Mouse (Mus musculus) lung, adult 2 months (tissue): ENCODE measurements around the gene Pdcd11. TPM values are rescaled to one million over a fixed set of nuclear protein-coding genes. Genes with fewer than 3 reads are reported as not detected.
"Not testable (repeated sequence)": the region's sequence is repeated elsewhere in the genome, so short reads cannot be mapped to it uniquely, and the experiment has no call there.

Experiments
- DNase-seq: peaks from one replicate; pipeline ENCODE4 v3.0.0; 2022
- H3K4me1 ChIP-seq: fragments of 200-500 bp; 2 replicates; pipeline ENCODE4 v1.6.1; 2011; ENCODE audit warnings: low read length; ENCODE audit not compliant: control insufficient read depth, insufficient read depth
- H3K4me3 ChIP-seq: fragments of 200-500 bp; replicated peaks from 2 replicates; pipeline ENCODE3; 2011; ENCODE audit warnings: low read depth, mild to moderate bottlenecking, control low read depth, low read length; ENCODE audit errors: extremely low read depth
- CTCF ChIP-seq: fragments of 200-500 bp; IDR thresholded peaks from 2 replicates; pipeline ENCODE4 v1.5.1; 2011; ENCODE audit warnings: mild to moderate bottlenecking, low read length, control low read depth; ENCODE audit not compliant: insufficient read depth
- POLR2A ChIP-seq: fragments of 200-500 bp; IDR thresholded peaks from 2 replicates; pipeline ENCODE4 v1.6.1; 2011; ENCODE audit warnings: low read depth, mild to moderate bottlenecking, control low read depth, low read length, borderline replicate concordance; ENCODE audit errors: extremely low read depth
- WGBS: fragments of 180-500 bp; shearing (Covaris S2); methylation state at CpG from one replicate; pipeline ENCODE4 v1.1.7; 2018; 5-methylcytosine and 5-hydroxymethylcytosine counted together
- polyA plus RNA-seq: library from polyadenylated mRNA; depleted of rRNA; stranded (reverse); fragments of >200 nt; gene quantifications from 2 replicates; pipeline ENCODE4 v1.2.3, GENCODE M21; 2012

The Pdcd11 gene
- polyA plus RNA-seq, 1 experiment = 9.0 TPM

DNA sequence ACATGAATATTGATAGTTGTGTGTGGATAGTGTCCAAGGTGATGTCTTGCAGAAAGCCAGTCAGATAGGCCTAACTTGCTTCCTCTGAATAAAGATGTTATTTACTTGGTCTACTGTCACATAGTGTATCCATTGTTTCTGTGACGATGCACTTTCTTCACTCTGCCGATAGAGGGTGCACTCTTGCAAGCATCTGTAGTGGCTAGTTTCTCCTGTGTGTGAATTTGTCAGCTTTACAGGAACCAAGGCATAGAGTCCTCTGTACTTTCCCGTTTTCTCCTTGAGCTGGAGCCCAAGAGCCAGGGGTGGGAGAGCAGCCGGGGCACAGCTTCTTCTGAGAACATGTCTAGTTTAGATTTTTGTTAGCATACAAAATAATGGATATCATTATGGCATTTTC lies 30.5 kb downstream of the Pdcd11 start:
- no peaks in the 10 kb centered on the region for H3K4me1 ChIP-seq
- TF ChIP-seq CTCF = peak; percentile 37; the same call in 1 of the 2 replicates
- no peak for TF ChIP-seq POLR2A
- DNase-seq = no peak
- 40% methylated on average over 4 of the region's 4 CpGs for WGBS
- no peak overlapping the region for H3K4me3 ChIP-seq

GRCm38 (mm10) chr19:47122802-47123201 lies 32.2 kb downstream of the Pdcd11 start:
- WGBS = 26% methylated on average over 2 of the region's 2 CpGs
- no peak overlapping the region for H3K4me3 ChIP-seq
- H3K4me1 ChIP-seq = no peaks in the 10 kb centered on the region
- TF ChIP-seq CTCF (peak; percentile 69), POLR2A (no peak)
- DNase-seq = no peak

DNA sequence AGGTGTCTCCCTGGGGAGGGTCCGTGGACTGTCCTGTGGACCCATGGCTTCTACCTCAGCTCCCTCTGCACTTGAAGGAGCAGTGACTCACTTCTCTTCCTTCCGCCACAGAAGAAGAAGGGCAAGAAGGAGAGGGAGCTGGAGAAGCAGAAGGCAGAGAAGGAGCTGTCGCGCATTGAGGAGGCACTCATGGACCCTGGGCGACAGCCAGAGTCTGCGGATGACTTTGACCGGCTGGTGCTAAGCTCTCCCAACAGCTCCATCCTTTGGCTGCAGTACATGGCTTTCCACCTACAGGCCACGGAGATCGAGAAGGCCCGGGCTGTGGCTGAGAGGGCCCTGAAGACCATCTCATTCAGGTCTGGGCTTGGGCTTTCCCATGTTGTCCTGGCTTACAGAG lies 37.6 kb downstream of the Pdcd11 start:
- Histone ChIP-seq H3K4me3 (no peak overlapping the region), H3K4me1 (no peaks in the 10 kb centered on the region)
- TF ChIP-seq POLR2A (no peak), CTCF (no peak)
- WGBS = 84% methylated on average over 10 of the region's 10 CpGs
- no peak for DNase-seq

GRCm38 (mm10) chr19:47128835-47129234 lies 38.3 kb downstream of the Pdcd11 start:
- DNase-seq = no peak
- H3K4me1 ChIP-seq = no peaks in the 10 kb centered on the region
- TF ChIP-seq CTCF = no peak
- 91% methylated on average over 11 of the region's 11 CpGs for WGBS
- H3K4me3 ChIP-seq = no peak overlapping the region

- 94% methylated on average over 15 of the region's 15 CpGs for WGBS
- H3K4me3 ChIP-seq = no peak overlapping the region
- TF ChIP-seq POLR2A = no peak
- no peak for TF ChIP-seq CTCF
- no peak for DNase-seq
- H3K4me1 ChIP-seq = no peaks in the 10 kb centered on the region
Observed at GRCm38 (mm10) chr19:47130551-47131125, 40.1 kb downstream of the Pdcd11 start.

DNA sequence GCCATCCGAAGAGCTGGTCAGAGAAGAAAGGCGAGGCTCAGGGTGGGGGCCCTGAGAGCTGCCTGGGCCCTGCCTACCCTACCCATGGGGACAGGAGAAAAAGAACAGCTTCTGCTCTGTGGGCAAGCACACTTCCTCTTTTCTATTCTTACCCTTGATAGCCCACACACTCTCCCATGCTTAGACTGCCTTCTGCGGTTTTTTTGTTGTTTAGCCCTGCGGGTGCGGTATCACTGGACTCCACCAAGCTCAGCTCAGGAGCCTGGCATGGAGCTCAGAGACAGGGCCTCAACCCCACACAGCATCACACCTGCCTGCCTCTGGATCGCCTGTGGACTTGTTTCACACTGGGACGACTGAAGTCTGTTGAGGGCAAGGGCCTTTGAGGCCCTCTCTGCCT lies 42.6 kb downstream of the Pdcd11 start:
- no peak overlapping the region for H3K4me3 ChIP-seq
- WGBS = 72% methylated on average over 7 of the region's 7 CpGs
- DNase-seq = no peak
- H3K4me1 ChIP-seq = peaks cover 7% of the 10 kb centered on the region
- TF ChIP-seq CTCF (no peak), POLR2A (no peak)

- DNase-seq = no peak
- 88% methylated on average over 17 of the region's 17 CpGs for WGBS
Observed at GRCm38 (mm10) chr19:47135568-47135967, 45.0 kb downstream of the Pdcd11 start.

GRCm38 (mm10) chr19:47136170-47136569 lies 45.6 kb downstream of the Pdcd11 start:
- H3K4me1 ChIP-seq = peaks cover 9% of the 10 kb centered on the region
- H3K4me3 ChIP-seq = no peak overlapping the region
- 86% methylated on average over 5 of the region's 5 CpGs for WGBS
- DNase-seq = no peak
- TF ChIP-seq POLR2A (no peak), CTCF (no peak)

More at GRCm38 (mm10) chr19:47135568-47135967, 45.0 kb downstream of the Pdcd11 start:
- TF ChIP-seq CTCF = no peak
- no peak for TF ChIP-seq POLR2A
- peaks cover 9% of the 10 kb centered on the region for H3K4me1 ChIP-seq
- no peak overlapping the region for H3K4me3 ChIP-seq

- whole genome bisulfite sequencing = 13% methylated on average over 6 of the region's 6 CpGs
- no peak; the same call in 1 of the 2 replicates for TF ChIP-seq POLR2A
- no peak for TF ChIP-seq CTCF
- Histone ChIP-seq H3K4me1 (peaks cover 9% of the 10 kb centered on the region), H3K4me3 (peak overlapping the region; percentile 71)
- DNase-seq = peak; percentile 39
Observed at GRCm38 (mm10) chr19:47137051-47137581, 46.5 kb downstream of the Pdcd11 start.

- TF ChIP-seq CTCF (no peak), POLR2A (peak; percentile 60; the same call in 1 of the 2 replicates)
- H3K4me3 ChIP-seq = peak within 1 kb of the TSS; percentile 71
- peaks cover 9% of the 10 kb centered on the region for H3K4me1 ChIP-seq
- WGBS = 3% methylated on average over 28 of the region's 28 CpGs
- peak; percentile 53 for DNase-seq
Observed at GRCm38 (mm10) chr19:47137771-47138421, 47.3 kb downstream of the Pdcd11 start, which contains the start of gene Calhm2. Gene Calhm2, minus strand, starts transcription at chr19:47138294.

- DNase-seq, H3K4me3 ChIP-seq, H3K4me1 ChIP-seq: not testable (repeated sequence)
- 56% methylated on average over 7 of the region's 7 CpGs for WGBS
Observed at GRCm38 (mm10) chr19:47139611-47140010, 49.0 kb downstream of the Pdcd11 start.
